Mouse (Mus musculus) ES-E14 (cell line): Measurements from ENCODE around the gene Ccl28.

ENCODE experiments used
- CHD2 ChIP-seq: IDR thresholded peaks from 2 replicates; pipeline ENCODE4 v1.6.1; 2014; ENCODE audit warnings: mild to moderate bottlenecking, low read depth, low read length, inconsistent platforms
- HCFC1 ChIP-seq: IDR thresholded peaks from 2 replicates; pipeline ENCODE4 v1.6.1; 2012; ENCODE audit warnings: low read length, inconsistent platforms, borderline replicate concordance; ENCODE audit not compliant: insufficient read depth
- MAFK ChIP-seq: IDR thresholded peaks from 2 replicates; pipeline ENCODE4 v1.6.1; 2014; ENCODE audit warnings: mild to moderate bottlenecking, low read depth, low read length, inconsistent platforms; ENCODE audit not compliant: insufficient read depth
- ZC3H11A ChIP-seq: IDR thresholded peaks from 2 replicates; pipeline ENCODE4 v1.6.1; 2012; ENCODE audit warnings: low read depth, mild to moderate bottlenecking, inconsistent platforms, low read length, borderline replicate concordance
- ZNF384 ChIP-seq: IDR thresholded peaks from 2 replicates; pipeline ENCODE4 v1.6.1; 2012; ENCODE audit warnings: low read depth, low read length, inconsistent platforms

DNA sequence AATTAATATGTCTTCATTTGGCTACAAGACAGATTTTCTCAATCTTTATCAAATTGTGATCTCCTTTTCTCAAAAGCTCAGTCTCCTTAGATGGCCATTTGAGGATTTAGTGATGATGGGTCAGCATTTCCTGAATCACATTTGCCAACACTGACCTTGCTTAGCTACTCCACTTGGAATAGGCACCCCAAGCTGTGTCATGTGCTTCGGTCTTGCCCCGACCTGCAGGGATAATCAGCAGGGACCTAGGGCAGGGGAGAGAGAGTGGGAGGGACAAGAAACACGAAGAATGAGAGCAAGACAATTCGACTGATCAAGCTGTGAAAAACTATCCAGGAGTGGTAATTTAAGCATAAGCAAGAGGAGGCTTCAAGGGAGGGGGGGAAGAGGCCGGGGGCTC lies 21.1 kb downstream of the Ccl28 start:
- TF ChIP-seq HCFC1 (no peak), ZNF384 (no peak), MAFK (no peak), CHD2 (no peak), ZC3H11A (no peak)
